Mouse (Mus musculus) CH12.LX (cell line): ENCODE data around the gene Wdfy4. TPM values are rescaled to one million over a fixed set of nuclear protein-coding genes. Genes with fewer than 3 reads are reported as not detected.

Source experiments
- DNase-seq: peaks from one replicate; pipeline ENCODE4 v3.0.0-alpha.2; 2013; ENCODE audit errors: extremely low read depth
- H3K27ac ChIP-seq: 2 replicates; pipeline ENCODE4 v1.5.1; 2012; ENCODE audit warnings: low read depth, mild to moderate bottlenecking, control low read depth, moderate library complexity; ENCODE audit not compliant: insufficient read depth
- H3K27me3 ChIP-seq: replicated peaks from 2 replicates; pipeline ENCODE3; 2012; ENCODE audit warnings: inconsistent platforms
- H3K36me3 ChIP-seq, 2 experiments: replicated peaks in 1 of 2; 2 replicates each; pipeline versions ENCODE3 to v1.6.1; 2012; ENCODE audit warnings: inconsistent platforms in 1 of 2, low read length in 1 of 2, mild to moderate bottlenecking in 1 of 2, mixed read lengths in 1 of 2, moderate library complexity in 1 of 2; ENCODE audit not compliant: control insufficient read depth in 1 of 2, insufficient read depth in 1 of 2
- H3K4me1 ChIP-seq, 2 experiments: 2 replicates each; pipeline ENCODE4 v1.6.1; 2012; ENCODE audit warnings: inconsistent platforms in 1 of 2, moderate library complexity in 1 of 2; ENCODE audit not compliant: insufficient read depth in 2 of 2, control insufficient read depth in 1 of 2
- H3K4me2 ChIP-seq: 2 replicates; pipeline ENCODE4 v1.6.1; 2012; ENCODE audit warnings: low read depth, mild to moderate bottlenecking, control low read depth; ENCODE audit not compliant: poor library complexity, insufficient read depth, severe bottlenecking
- H3K4me3 ChIP-seq, 3 experiments: fragments of 150-350 bp in 1 of 3; sonication (generic) in 1 of 3; replicated peaks in 1 of 3; 2 replicates each; pipeline versions ENCODE3 to v1.5.1; 2011 to 2012; ENCODE audit warnings: low read depth in 2 of 3, low read length in 2 of 3, mild to moderate bottlenecking in 2 of 3, moderate library complexity in 2 of 3, control low read depth in 1 of 3, improper control_type of control experiment in 1 of 3, inconsistent platforms in 1 of 3, mixed read lengths in 1 of 3; ENCODE audit not compliant: poor library complexity in 1 of 3
- H3K79me2 ChIP-seq: replicated peaks from 2 replicates; pipeline ENCODE4 v1.6.1; 2012; ENCODE audit warnings: mild to moderate bottlenecking, moderate library complexity; ENCODE audit not compliant: control insufficient read depth, poor library complexity, insufficient read depth, severe bottlenecking; ENCODE audit errors: extremely low read depth
- H3K9ac ChIP-seq: 2 replicates; pipeline ENCODE4 v1.6.1; 2012; ENCODE audit warnings: low read depth, mild to moderate bottlenecking, control low read depth, moderate library complexity; ENCODE audit not compliant: insufficient read depth
- H3K9me3 ChIP-seq: replicated peaks from 2 replicates; pipeline ENCODE3; 2012; ENCODE audit warnings: low read length, inconsistent platforms, mixed read lengths
- CHD1 ChIP-seq: IDR thresholded peaks from 2 replicates; pipeline ENCODE4 v1.6.1; 2012; ENCODE audit warnings: low read depth, low read length, improper control_type of control experiment, inconsistent platforms
- CHD2 ChIP-seq: IDR thresholded peaks from 2 replicates; pipeline ENCODE4 v1.6.1; 2011; ENCODE audit warnings: low read length, improper control_type of control experiment
- CTCF ChIP-seq, 2 experiments: IDR thresholded peaks in 1 of 2; conservative IDR thresholded peaks in 1 of 2; 2 replicates each; pipeline ENCODE4 v1.5.1; 2011 to 2012; ENCODE audit warnings: low read depth in 2 of 2, low read length in 2 of 2, improper control_type of control experiment in 1 of 2, inconsistent platforms in 1 of 2, mild to moderate bottlenecking in 1 of 2, moderate library complexity in 1 of 2
- E2F4 ChIP-seq: IDR thresholded peaks from 2 replicates; pipeline ENCODE4 v1.6.1; 2011; ENCODE audit warnings: low read depth, low read length, improper control_type of control experiment; ENCODE audit not compliant: insufficient replicate concordance
- ELF1 ChIP-seq: IDR thresholded peaks from 2 replicates; pipeline ENCODE4 v1.6.1; 2014; ENCODE audit warnings: low read depth, mild to moderate bottlenecking, inconsistent platforms, low read length, improper control_type of control experiment
- ETS1 ChIP-seq: conservative IDR thresholded peaks from 2 replicates; pipeline ENCODE4 v1.6.1; 2012; ENCODE audit warnings: low read depth, mild to moderate bottlenecking, inconsistent platforms, low read length, improper control_type of control experiment, moderate library complexity
- HCFC1 ChIP-seq: IDR thresholded peaks from 2 replicates; pipeline ENCODE4 v1.6.1; 2012; ENCODE audit warnings: low read depth, mild to moderate bottlenecking, inconsistent platforms, low read length, improper control_type of control experiment
- JUN ChIP-seq: IDR thresholded peaks from 2 replicates; pipeline ENCODE4 v1.6.1; 2011; ENCODE audit warnings: low read depth, mild to moderate bottlenecking, low read length, improper control_type of control experiment, moderate library complexity; ENCODE audit not compliant: insufficient read depth
- KAT2A ChIP-seq: IDR thresholded peaks from 2 replicates; pipeline ENCODE4 v1.6.1; 2012; ENCODE audit warnings: low read length, improper control_type of control experiment, inconsistent platforms; ENCODE audit not compliant: insufficient replicate concordance
- MEF2A ChIP-seq: IDR thresholded peaks from 2 replicates; pipeline ENCODE4 v1.6.1; 2014; ENCODE audit warnings: low read depth, mild to moderate bottlenecking, inconsistent platforms, low read length, improper control_type of control experiment, borderline replicate concordance
- MYC ChIP-seq: IDR thresholded peaks from 2 replicates; pipeline ENCODE4 v1.6.1; 2011; ENCODE audit warnings: low read depth, mild to moderate bottlenecking, improper control_type of control experiment, low read length
- NELFE ChIP-seq: IDR thresholded peaks from 2 replicates; pipeline ENCODE4 v1.6.1; 2011; ENCODE audit warnings: low read depth, low read length, improper control_type of control experiment
- NRF1 ChIP-seq: IDR thresholded peaks from 2 replicates; pipeline ENCODE4 v1.6.1; 2014; ENCODE audit warnings: low read depth, mild to moderate bottlenecking, inconsistent platforms, low read length, improper control_type of control experiment, moderate library complexity
- POLR2A ChIP-seq: IDR thresholded peaks from 2 replicates; pipeline ENCODE4 v1.6.1; 2011; ENCODE audit warnings: low read depth, mild to moderate bottlenecking, improper control_type of control experiment, low read length
- RAD21 ChIP-seq: IDR thresholded peaks from 2 replicates; pipeline ENCODE4 v1.6.1; 2011; ENCODE audit warnings: low read depth, mild to moderate bottlenecking, low read length, improper control_type of control experiment, moderate library complexity
- SIN3A ChIP-seq: IDR thresholded peaks from 2 replicates; pipeline ENCODE4 v1.6.1; 2012; ENCODE audit warnings: low read length, improper control_type of control experiment, inconsistent platforms
- SMC3 ChIP-seq: IDR thresholded peaks from 2 replicates; pipeline ENCODE4 v1.6.1; 2011; ENCODE audit warnings: low read depth, low read length, improper control_type of control experiment
- USF1 ChIP-seq: IDR thresholded peaks from 2 replicates; pipeline ENCODE4 v1.6.1; 2014; ENCODE audit warnings: low read depth, mild to moderate bottlenecking, inconsistent platforms, low read length, improper control_type of control experiment
- ZC3H11A ChIP-seq: IDR thresholded peaks from 2 replicates; pipeline ENCODE4 v1.6.1; 2012; ENCODE audit warnings: low read depth, mild to moderate bottlenecking, inconsistent platforms, low read length, improper control_type of control experiment
- ZNF384 ChIP-seq: IDR thresholded peaks from 2 replicates; pipeline ENCODE4 v1.6.1; 2012; ENCODE audit warnings: low read depth, low read length, improper control_type of control experiment, inconsistent platforms
- dilution Hi-C: fragments of 300-500 bp; cut with MboI; formaldehyde crosslinking; loops from 2 replicates; pipeline ENCODE4 v1.14.3; 2020; ENCODE audit warnings: low sequenced_read_pairs; ENCODE audit not compliant: extremely low pct_unique_long_range_greater_than_20kb, extremely low pct_ligation_motif_present
- in situ Hi-C: fragments of 300-500 bp; cut with MboI; formaldehyde crosslinking; loops from 3 replicates; pipeline ENCODE4 v1.14.3; 2019; ENCODE audit warnings: low sequenced_read_pairs, low pct_ligation_motif_present, low pct_unique_long_range_greater_than_20kb, mixed read lengths
- polyA plus RNA-seq: library from polyadenylated mRNA; unstranded; fragments of >175 nt; gene quantifications from 2 replicates; pipeline ENCODE4 v1.2.1, GENCODE M21; 2012; ENCODE audit warnings: low read depth; ENCODE audit not compliant: insufficient read length
- total RNA-seq, 2 experiments: library from RNA; depleted of rRNA; stranded (reverse); fragments of 300-350 nt in 1 of 2; fragments of >200 nt in 1 of 2; gene quantifications; 2 replicates each; pipeline ENCODE4 v1.2.3; 2012 to 2014

The Wdfy4 gene
- total and polyA plus RNA-seq, 3 experiments = 56.0 to 140 (median 115) TPM

DNA sequence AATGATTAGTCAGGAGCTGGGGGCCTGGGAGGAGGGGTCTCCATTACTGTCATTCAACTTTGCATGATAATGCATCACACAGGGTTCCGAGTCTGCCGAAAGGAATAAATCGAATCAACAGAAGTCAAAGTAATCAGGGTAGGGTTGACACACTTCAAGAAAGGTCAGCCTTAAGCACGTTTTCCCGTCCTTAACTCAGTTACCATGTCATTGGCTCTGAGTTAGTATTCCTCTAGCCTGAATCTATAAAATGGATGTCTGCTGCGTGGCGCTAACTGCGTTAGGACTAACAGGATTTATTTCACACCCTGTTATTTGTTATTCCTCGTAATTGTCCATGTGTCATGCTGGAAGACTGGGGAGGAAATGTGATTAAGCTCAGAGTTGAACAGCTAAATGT lies 48.5 kb downstream of the Wdfy4 start:
- H3K4me2 ChIP-seq = no peak overlapping the region
- DNase-seq = no peak
- peaks cover 13% of the 10 kb centered on the region; the same call in 1 of the 2 replicates for H3K79me2 ChIP-seq
- H3K9ac ChIP-seq = no peak overlapping the region
- in situ Hi-C loops (no loop called here), dilution Hi-C loops (no loop called here)
- H3K36me3 ChIP-seq = peaks cover 70 to 97% of the 10 kb centered on the region in 2 experiments
- TF ChIP-seq NELFE (no peak), USF1 (no peak), ZNF384 (no peak), HCFC1 (no peak), JUN (no peak), MYC (no peak)
- H3K4me3 ChIP-seq = no peak overlapping the region
- peaks cover 0 to 6% of the 10 kb centered on the region in 2 experiments; a peak in 2 of 4 replicates for H3K4me1 ChIP-seq
- H3K9me3 ChIP-seq = no peaks in the 10 kb centered on the region
- no peaks in the 10 kb centered on the region for H3K27me3 ChIP-seq
- no peak overlapping the region for H3K27ac ChIP-seq

DNA sequence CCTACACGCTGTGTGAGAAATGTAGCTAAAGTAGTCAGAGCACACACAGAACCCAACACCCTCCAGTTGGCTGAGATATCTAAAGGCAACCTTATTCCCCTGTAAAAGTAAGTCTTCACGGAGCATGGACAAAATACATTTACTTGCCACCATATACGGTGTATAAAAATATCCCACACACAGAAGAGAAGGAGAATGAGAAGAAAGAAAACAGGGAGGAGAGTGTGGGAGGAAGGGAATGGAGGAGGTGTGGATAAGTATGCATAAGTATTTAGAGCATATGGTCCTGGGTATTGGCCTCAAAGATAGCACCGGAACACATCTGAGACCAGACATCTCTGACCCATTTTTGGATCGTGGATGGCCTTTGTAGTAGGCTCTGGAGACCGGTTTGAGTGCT lies 50.1 kb downstream of the Wdfy4 start:
- no peak overlapping the region for H3K27ac ChIP-seq
- in situ Hi-C loops = no loop called here
- TF ChIP-seq NELFE = no peak
- no peak for TF ChIP-seq ELF1
- TF ChIP-seq SIN3A = no peak
- no peak for TF ChIP-seq CTCF (conservative IDR thresholded peaks at IDR 0.05 in 1 of 2, IDR thresholded peaks at IDR 0.05 in 1 of 2; ENCODE audit: low read depth in 2 of 2, low read length in 2 of 2)
- no peak for TF ChIP-seq JUN
- TF ChIP-seq SMC3 = no peak
- TF ChIP-seq CHD1 = no peak
- TF ChIP-seq ZC3H11A = no peak
- no peak for TF ChIP-seq NRF1
- TF ChIP-seq ZNF384 = no peak
- TF ChIP-seq RAD21 = no peak
- no peak for TF ChIP-seq E2F4
- TF ChIP-seq KAT2A = no peak
- TF ChIP-seq POLR2A = no peak
- TF ChIP-seq MEF2A = no peak
- TF ChIP-seq ETS1 = no peak
- TF ChIP-seq CHD2 = no peak
- no peak overlapping the region for H3K4me2 ChIP-seq
- peaks cover 0 to 10% of the 10 kb centered on the region in 2 experiments; a peak in 2 of 4 replicates for H3K4me1 ChIP-seq
- dilution Hi-C loops = no loop called here
- DNase-seq = no peak
- H3K9ac ChIP-seq = no peak overlapping the region
- H3K4me3 ChIP-seq = no peak overlapping the region
- no peaks in the 10 kb centered on the region for H3K9me3 ChIP-seq
- H3K79me2 ChIP-seq = peaks cover 27% of the 10 kb centered on the region
- H3K27me3 ChIP-seq = no peaks in the 10 kb centered on the region
- peaks cover 74 to 95% of the 10 kb centered on the region in 2 experiments for H3K36me3 ChIP-seq
